Mouse (Mus musculus) cerebellum, adult 11-12 months (tissue): Measurements from ENCODE around the gene Sbpl.
"Not testable (repeated sequence)": the region's sequence is repeated elsewhere in the genome, so short reads cannot be mapped to it uniquely, and the experiment has no call there.

Experiments used
- DNase-seq: peaks from one replicate; pipeline ENCODE4 v3.0.0; 2022

Sbpl gene

DNA sequence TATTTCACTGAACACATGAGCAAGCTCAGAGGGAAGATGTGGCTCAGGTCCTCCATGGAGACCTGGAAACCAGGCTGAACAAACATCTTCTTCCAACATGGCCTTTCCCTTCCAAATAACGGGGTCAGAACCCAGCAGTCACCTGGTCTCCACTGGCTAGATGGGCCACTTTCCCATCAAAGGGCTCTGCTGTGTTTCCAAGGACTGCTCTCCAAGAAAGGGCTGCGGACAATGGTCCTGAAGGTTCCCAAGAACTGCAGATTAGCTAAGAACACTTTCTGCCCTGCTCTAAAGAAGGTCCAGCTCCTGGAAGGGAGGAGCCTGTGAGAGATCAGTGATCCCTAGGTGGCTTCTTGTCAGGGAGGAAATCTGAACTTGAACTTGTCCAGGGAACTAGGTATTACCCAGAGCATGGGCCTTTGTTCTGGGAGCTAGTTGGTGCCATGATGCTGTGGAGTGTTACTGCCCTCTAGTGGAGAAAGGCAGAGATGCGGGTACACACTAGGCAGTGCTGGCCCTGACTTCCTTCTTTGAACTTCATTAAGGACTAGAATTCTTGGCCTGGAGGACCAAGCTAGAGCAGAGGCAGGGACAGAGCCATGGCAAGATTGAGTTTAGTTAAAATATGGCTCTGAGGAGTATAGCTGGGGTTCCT lies 5.1 kb upstream of the Sbpl start:
- DNase-seq, result peak; percentile 62

DNA sequence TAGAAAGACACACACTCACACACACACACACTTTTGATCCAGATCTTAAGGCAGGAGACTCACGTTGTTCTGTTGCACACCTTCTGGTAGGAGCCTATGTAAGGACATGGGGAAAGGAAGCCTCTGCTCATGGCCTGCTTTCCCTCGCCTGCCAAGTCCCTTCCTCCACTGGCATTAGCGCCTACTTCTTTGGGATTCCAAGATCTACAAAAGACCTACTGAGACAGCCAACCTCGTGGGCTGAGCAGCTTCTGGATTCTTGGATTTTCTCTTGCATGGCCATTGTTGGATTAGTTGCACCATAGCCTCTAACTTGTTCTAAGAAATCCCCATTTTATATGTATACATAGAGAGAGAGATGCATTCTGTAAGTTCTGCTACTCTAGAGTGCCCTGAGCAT lies 4.2 kb downstream of the Sbpl start:
- DNase-seq, result not testable (repeated sequence)

DNA sequence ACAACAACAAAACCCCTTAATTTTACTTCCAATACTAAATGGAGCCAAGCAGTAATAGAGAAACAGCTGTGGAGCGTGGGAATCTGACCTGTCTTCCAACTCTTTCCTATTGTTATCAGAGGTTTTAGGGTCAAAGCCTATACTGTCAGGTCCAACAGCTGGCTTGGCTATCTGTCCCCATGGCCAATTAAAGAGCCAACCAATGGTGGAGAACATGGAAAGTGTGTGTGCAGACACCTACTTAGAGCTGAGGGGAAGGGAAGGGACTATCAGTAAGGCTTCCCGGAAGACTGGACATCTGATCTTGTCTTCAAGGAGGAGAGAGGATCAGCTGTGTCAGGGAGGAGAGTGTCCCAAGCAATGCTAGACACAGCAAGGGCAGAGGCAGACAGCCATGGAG lies 6.0 kb downstream of the Sbpl start:
- no peak for DNase-seq

DNA sequence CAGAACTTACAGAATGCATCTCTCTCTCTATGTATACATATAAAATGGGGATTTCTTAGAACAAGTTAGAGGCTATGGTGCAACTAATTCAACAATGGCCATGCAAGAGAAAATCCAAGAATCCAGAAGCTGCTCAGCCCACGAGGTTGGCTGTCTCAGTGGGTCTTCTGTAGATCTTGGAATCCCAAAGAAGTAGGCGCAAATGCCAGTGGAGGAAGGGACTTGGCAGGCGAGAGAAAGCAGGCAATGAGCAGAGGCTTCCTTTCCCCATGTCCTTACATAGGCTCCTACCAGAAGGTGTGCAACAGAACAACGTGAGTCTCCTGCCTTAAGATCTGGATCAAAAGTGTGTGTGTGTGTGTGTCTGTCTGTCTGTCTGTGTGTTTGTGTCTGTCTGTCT lies 7.6 kb downstream of the Sbpl start:
- not testable (repeated sequence) for DNase-seq

DNA sequence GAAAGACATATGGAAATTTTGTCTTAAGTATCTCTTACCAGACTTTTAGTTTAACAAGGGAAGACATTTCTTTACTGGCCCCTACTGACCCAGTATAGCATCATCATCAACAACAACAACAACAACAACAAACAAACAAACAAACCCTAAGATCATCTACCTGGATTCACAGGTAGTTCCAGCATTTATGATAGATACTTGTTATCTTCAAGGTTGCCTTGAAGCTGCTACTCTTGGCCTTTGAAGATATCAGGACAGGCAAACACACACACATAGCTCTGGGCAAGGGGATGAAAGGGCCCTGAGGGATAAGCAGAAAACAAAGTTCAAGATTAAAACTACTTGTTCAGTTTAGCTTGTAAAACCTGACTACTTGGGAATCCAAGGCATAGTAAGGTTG lies 13.7 kb downstream of the Sbpl start, which contains the start of gene Sbp:
Gene Sbp (plus strand): TSS at position 301 of the 400 bp plus-strand sequence.
- DNase-seq, result no peak

DNA sequence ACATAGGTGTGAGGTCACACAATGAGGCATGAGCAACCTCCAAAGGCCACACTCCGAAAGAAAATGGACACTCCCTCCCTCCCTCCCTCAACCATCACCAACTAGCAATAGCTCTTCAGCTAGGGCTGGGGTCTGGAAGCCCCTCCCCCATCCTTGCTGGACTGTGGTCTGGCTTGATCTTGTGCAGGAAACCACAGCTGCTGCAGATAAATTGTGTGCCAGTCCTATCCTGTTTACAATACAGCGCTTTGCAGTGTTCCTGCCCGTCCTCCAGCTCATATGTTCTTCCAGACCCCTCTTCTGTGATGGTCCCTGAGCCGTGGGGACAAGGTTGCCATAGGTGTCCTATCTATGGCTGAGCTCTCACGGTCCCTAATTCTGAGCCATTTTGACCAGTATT lies 23.9 kb downstream of the Sbpl start:
- DNase-seq, result no peak

DNA sequence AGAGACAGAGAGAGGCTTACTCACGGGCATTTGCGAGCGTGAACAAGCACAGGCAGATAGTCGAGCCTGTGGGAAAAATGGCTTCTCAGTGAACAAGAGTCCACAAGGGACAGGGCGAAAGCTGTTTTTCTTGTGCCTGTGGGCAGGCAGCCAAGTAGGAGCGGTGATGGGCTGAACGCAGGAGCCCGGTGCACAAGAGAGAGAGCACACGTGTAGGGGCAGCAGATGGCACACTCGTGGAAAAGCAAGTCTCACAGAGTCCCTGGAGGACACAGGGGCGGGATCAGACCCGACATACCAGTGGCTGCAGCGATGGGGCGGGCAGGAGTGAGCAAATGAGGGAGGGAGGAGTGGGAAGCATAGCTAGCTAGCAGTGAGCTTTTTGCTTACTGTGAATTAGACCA lies 30.0 kb downstream of the Sbpl start:
- DNase-seq, result peak; percentile 88

DNA sequence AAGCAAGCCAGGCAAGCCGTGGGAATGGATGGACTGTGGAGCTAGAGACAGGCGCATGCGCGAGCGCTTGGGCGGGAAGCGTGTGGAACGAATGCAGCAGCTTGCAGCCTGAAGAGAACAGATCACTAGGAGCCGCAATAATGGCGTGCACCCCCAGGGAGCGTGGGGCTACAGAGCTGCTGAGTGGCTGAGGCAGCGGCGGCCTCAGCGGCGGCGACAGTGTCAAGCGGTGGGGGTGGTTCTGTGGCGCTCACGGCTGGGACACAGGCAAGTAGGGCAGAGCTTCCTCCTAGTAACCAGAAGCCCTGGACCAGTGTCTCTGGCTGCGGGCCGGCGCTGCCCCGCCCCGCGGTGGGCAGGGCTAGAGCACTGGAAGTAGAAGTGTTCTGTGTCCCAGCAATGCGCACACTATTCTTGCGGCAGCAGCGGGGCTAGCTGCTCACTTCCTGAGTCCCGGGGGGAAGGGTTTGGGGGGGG lies 30.5 kb downstream of the Sbpl start:
- DNase-seq, result peak; percentile 97

DNA sequence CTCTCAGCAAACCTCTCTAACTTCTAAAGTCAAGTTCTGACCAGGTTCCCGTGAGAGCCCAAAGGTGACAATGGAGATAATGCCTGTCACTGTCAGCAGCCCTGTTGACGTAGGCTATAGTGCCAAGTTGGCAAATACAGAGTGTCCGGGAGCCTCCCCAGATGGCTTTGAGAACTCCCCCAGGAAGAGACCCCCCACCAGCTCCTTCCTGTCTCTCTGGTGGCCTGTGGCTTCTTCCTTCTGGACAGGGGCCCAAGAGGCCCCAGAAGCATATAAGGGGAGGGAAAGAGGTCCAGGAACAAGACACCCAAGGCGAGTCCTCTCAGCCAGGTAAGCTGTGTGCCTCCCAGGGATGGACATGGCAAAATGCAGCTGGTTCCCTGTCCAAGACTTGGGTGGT lies 37.9 kb downstream of the Sbpl start, which contains the start of gene Dcpp3:
Gene Dcpp3 (plus strand): TSS at position 301 of the 400 bp plus-strand sequence.
- DNase-seq, result not testable (repeated sequence)
